Mouse (Mus musculus) small intestine, adult 2 months (tissue): ENCODE measurements at regions not wholly inside any gene's neighbourhood (a gene's known extent, or its start where the extent isn't known, plus 50 kb on each side); places are given as distances from the start of the nearest gene placed in this dataset.

Source experiments
- CTCF ChIP-seq: fragments of 200-500 bp; IDR thresholded peaks from 2 replicates; pipeline ENCODE4 v1.5.1; 2012; ENCODE audit warnings: low read depth, mild to moderate bottlenecking, control low read depth, inconsistent platforms, low read length, moderate library complexity, mixed read lengths; ENCODE audit not compliant: insufficient replicate concordance, insufficient read length; ENCODE audit errors: extremely low read depth
- POLR2A ChIP-seq: fragments of 200-500 bp; IDR thresholded peaks from 2 replicates; pipeline ENCODE4 v1.6.1; 2012; ENCODE audit warnings: low read depth, mild to moderate bottlenecking, control low read depth, inconsistent platforms, low read length, moderate library complexity

DNA sequence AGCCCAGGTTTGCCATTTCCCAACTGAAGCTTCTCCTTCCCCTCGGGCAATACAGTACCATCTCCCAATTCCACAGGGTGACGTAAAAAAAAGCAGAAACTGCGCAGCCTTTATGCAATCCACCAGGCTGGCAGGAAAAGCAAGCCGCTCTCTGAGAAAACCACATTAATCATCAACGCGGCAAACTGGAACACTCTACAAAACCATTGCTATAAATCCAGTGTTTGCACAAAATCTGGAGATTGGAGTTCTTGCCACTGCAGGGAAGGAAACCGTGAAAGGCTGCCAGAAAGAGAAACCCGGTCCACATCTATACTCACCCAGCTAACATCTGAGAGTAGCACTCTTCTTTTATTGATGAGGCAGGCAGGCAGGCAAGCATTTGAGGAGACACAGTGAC is 160.7 kb upstream of the Hes1 start:
- TF ChIP-seq CTCF (no peak), POLR2A (no peak)
